Mouse (Mus musculus) liver, embryonic 14.5 days (tissue): ENCODE results near the gene Vash2.

ENCODE experiments used
- CTCF ChIP-seq: IDR thresholded peaks from 2 replicates; pipeline ENCODE4 v1.5.1; 2016; ENCODE audit warnings: antibody characterized with exemption, low read depth, control low read depth
- EP300 ChIP-seq: IDR thresholded peaks from 2 replicates; pipeline ENCODE4 v1.6.1; 2016; ENCODE audit warnings: antibody characterized with exemption, low read depth

- TF ChIP-seq CTCF (no peak), EP300 (no peak)
These were observed 67.5 kb downstream of the Vash2 start, which contains the start of gene Rps6kc1 for GRCm38 (mm10) chr1:190911415-190912123.
